Mouse (Mus musculus): ENCODE measurements around the gene Mtus2. TPM values are rescaled to one million over a fixed set of nuclear protein-coding genes. Genes with fewer than 3 reads are reported as not detected.

Gene Mtus2
- total and polyA plus RNA-seq, 2 experiments from 2014 or later, result 33.6 to 40.4 TPM

GRCm38 (mm10) chr5:148124354-148124753 is 167.2 kb downstream of the Mtus2 start:
- H3K27me3 ChIP-seq (ENCODE audit: insufficient read depth, low read length), result no peaks in the 10 kb centered on the region
- no peaks in the 10 kb centered on the region for H3K9me3 ChIP-seq (ENCODE audit: low read length)
- H3K4me1 ChIP-seq (ENCODE audit: insufficient read depth, low read length), result no peaks in the 10 kb centered on the region
- no peak for DNase-seq (ENCODE audit: low spot score)
- no peak overlapping the region for H3K27ac ChIP-seq
- H3K36me3 ChIP-seq (ENCODE audit: insufficient read depth, low read length), result no peaks in the 10 kb centered on the region
- H3K4me3 ChIP-seq (ENCODE audit: low read length), result no peak overlapping the region
- no peak for ATAC-seq
- 69% methylated on average over 12 of the region's 12 CpGs for WGBS
- H3K4me2 ChIP-seq (ENCODE audit: low read depth, low read length), result no peak overlapping the region
- H3K9ac ChIP-seq (replicated peaks; ENCODE audit: low read length), result no peak overlapping the region
- TF ChIP-seq CTCF (IDR thresholded peaks at IDR 0.05; ENCODE audit: low read depth), result no peak

GRCm38 (mm10) chr5:148130691-148131457 is 173.8 kb downstream of the Mtus2 start:
- Histone ChIP-seq H3K4me1 (ENCODE audit: insufficient read depth, low read length) (no peaks in the 10 kb centered on the region; the same call in 1 of the 2 replicates), H3K27me3 (ENCODE audit: insufficient read depth, low read length) (no peaks in the 10 kb centered on the region), H3K36me3 (ENCODE audit: insufficient read depth, low read length) (no peaks in the 10 kb centered on the region), H3K4me3 (ENCODE audit: low read length) (no peak overlapping the region), H3K4me2 (ENCODE audit: low read depth, low read length) (peak overlapping the region; percentile 0; the same call in 1 of the 2 replicates), H3K9ac (replicated peaks; ENCODE audit: low read length) (no peak overlapping the region), H3K27ac (no peak overlapping the region; the same call in 1 of the 2 replicates), H3K9me3 (ENCODE audit: low read length) (no peaks in the 10 kb centered on the region)
- peak; percentile 29 for TF ChIP-seq CTCF (IDR thresholded peaks at IDR 0.05; ENCODE audit: low read depth)
- ATAC-seq (peak; percentile 79), DNase-seq (ENCODE audit: low spot score) (peak; percentile 66)
- WGBS, result 34% methylated on average over 8 of the region's 8 CpGs

GRCm38 (mm10) chr5:148131458-148132131 is 174.5 kb downstream of the Mtus2 start:
- 0 out of 2 replicates have a peak overlapping the region, but pooled peaks have one; percentile 0 for H3K4me2 ChIP-seq (ENCODE audit: low read depth, low read length)
- no peak for ATAC-seq
- no peaks in the 10 kb centered on the region for H3K9me3 ChIP-seq (ENCODE audit: low read length)
- H3K4me1 ChIP-seq (ENCODE audit: insufficient read depth, low read length), result no peaks in the 10 kb centered on the region; the same call in 1 of the 2 replicates
- H3K4me3 ChIP-seq (ENCODE audit: low read length), result no peak overlapping the region
- H3K36me3 ChIP-seq (ENCODE audit: insufficient read depth, low read length), result no peaks in the 10 kb centered on the region
- H3K27ac ChIP-seq, result peak overlapping the region; percentile 5; the same call in 1 of the 2 replicates
- no peaks in the 10 kb centered on the region for H3K27me3 ChIP-seq (ENCODE audit: insufficient read depth, low read length)
- no peak for TF ChIP-seq CTCF (IDR thresholded peaks at IDR 0.05; ENCODE audit: low read depth)
- DNase-seq (ENCODE audit: low spot score), result no peak
- H3K9ac ChIP-seq (replicated peaks; ENCODE audit: low read length), result no peak overlapping the region
- WGBS, result 47% methylated on average over 10 of the region's 10 CpGs

- no peak for TF ChIP-seq CTCF (IDR thresholded peaks at IDR 0.05; ENCODE audit: low read depth)
- no peaks in the 10 kb centered on the region; the same call in 1 of the 2 replicates for H3K4me1 ChIP-seq (ENCODE audit: insufficient read depth, low read length)
- H3K36me3 ChIP-seq (ENCODE audit: insufficient read depth, low read length), result no peaks in the 10 kb centered on the region
- no peaks in the 10 kb centered on the region for H3K9me3 ChIP-seq (ENCODE audit: low read length)
- H3K27me3 ChIP-seq (ENCODE audit: insufficient read depth, low read length), result no peaks in the 10 kb centered on the region
- H3K4me2 ChIP-seq (ENCODE audit: low read depth, low read length), result no peak overlapping the region
- DNase-seq (ENCODE audit: low spot score) (no peak), ATAC-seq (no peak)
- H3K9ac ChIP-seq (replicated peaks; ENCODE audit: low read length), result no peak overlapping the region
- no peak overlapping the region for H3K27ac ChIP-seq
- no peak overlapping the region for H3K4me3 ChIP-seq (ENCODE audit: low read length)
- 65% methylated on average over 9 of the region's 9 CpGs for WGBS
Measured at GRCm38 (mm10) chr5:148133448-148134060, 176.4 kb downstream of the Mtus2 start.

GRCm38 (mm10) chr5:148141662-148142061 is 184.5 kb downstream of the Mtus2 start:
- ATAC-seq (no peak), DNase-seq (ENCODE audit: low spot score) (no peak)
- Histone ChIP-seq H3K27me3 (ENCODE audit: insufficient read depth, low read length) (no peaks in the 10 kb centered on the region), H3K9ac (replicated peaks; ENCODE audit: low read length) (no peak overlapping the region), H3K27ac (no peak overlapping the region), H3K36me3 (ENCODE audit: insufficient read depth, low read length) (no peaks in the 10 kb centered on the region), H3K4me1 (ENCODE audit: insufficient read depth, low read length) (0 out of 2 replicates have a peak, but pooled peaks cover 3% of the 10 kb centered on the region), H3K4me2 (ENCODE audit: low read depth, low read length) (no peak overlapping the region), H3K4me3 (ENCODE audit: low read length) (no peak overlapping the region), H3K9me3 (ENCODE audit: low read length) (no peaks in the 10 kb centered on the region)
- WGBS, result 91% methylated on average over 3 of the region's 3 CpGs
- 0 out of 2 replicates have a peak, but pooled peaks have one; percentile 15 for TF ChIP-seq CTCF (IDR thresholded peaks at IDR 0.05; ENCODE audit: low read depth)

- WGBS, result 56% methylated on average over 12 of the region's 12 CpGs
- DNase-seq (ENCODE audit: low spot score) (peak; percentile 45), ATAC-seq (peak; percentile 58; the same call in 1 of the 2 replicates)
- H3K9ac ChIP-seq (replicated peaks; ENCODE audit: low read length), result no peak overlapping the region
- H3K36me3 ChIP-seq (ENCODE audit: insufficient read depth, low read length), result no peaks in the 10 kb centered on the region
- 0 out of 2 replicates have a peak, but pooled peaks cover 3% of the 10 kb centered on the region for H3K9me3 ChIP-seq (ENCODE audit: low read length)
- H3K4me1 ChIP-seq (ENCODE audit: insufficient read depth, low read length), result peaks cover 6% of the 10 kb centered on the region; the same call in 1 of the 2 replicates
- H3K27ac ChIP-seq, result peak overlapping the region; percentile 60
- no peak overlapping the region for H3K4me2 ChIP-seq (ENCODE audit: low read depth, low read length)
- no peaks in the 10 kb centered on the region for H3K27me3 ChIP-seq (ENCODE audit: insufficient read depth, low read length)
- no peak overlapping the region for H3K4me3 ChIP-seq (ENCODE audit: low read length)
- no peak for TF ChIP-seq CTCF (IDR thresholded peaks at IDR 0.05; ENCODE audit: low read depth)
Measured at GRCm38 (mm10) chr5:148146200-148146823, 189.2 kb downstream of the Mtus2 start.
